Mouse (Mus musculus) lung, adult 2 months (tissue): Measurements from ENCODE around the gene Ramp3.

ENCODE experiments used
- CTCF ChIP-seq: fragments of 200-500 bp; IDR thresholded peaks from 2 replicates; pipeline ENCODE4 v1.5.1; 2011; ENCODE audit warnings: mild to moderate bottlenecking, low read length, control low read depth; ENCODE audit not compliant: insufficient read depth
- POLR2A ChIP-seq: fragments of 200-500 bp; IDR thresholded peaks from 2 replicates; pipeline ENCODE4 v1.6.1; 2011; ENCODE audit warnings: low read depth, mild to moderate bottlenecking, control low read depth, low read length, borderline replicate concordance; ENCODE audit errors: extremely low read depth

GRCm38 (mm10) chr11:6658271-6658670 is at the start of gene Ramp3:
- TF ChIP-seq POLR2A, result no peak
- TF ChIP-seq CTCF, result no peak
